Mouse (Mus musculus): ENCODE results near the gene Mybl2.

- TF ChIP-seq CTCF (IDR thresholded peaks at IDR 0.05; ENCODE audit: low read depth, low read length): no peak
- TF ChIP-seq POLR2A (IDR thresholded peaks at IDR 0.05; ENCODE audit: extremely low read depth, insufficient read depth, low read length): no peak
Measured at GRCm38 (mm10) chr2:163084519-163084918, 30.0 kb downstream of the Mybl2 start.

Measured in liver, adult 2 months (tissue).